Mouse (Mus musculus) kidney, adult 2 months (tissue): ENCODE measurements around the gene Hrct1. TPM values are rescaled to one million over a fixed set of nuclear protein-coding genes. Genes with fewer than 3 reads are reported as not detected.

ENCODE experiments used
- DNase-seq: peaks from one replicate; pipeline ENCODE4 v3.0.0; 2021
- H3K27ac ChIP-seq: fragments of 200-500 bp; 2 replicates; pipeline ENCODE4 v1.5.1; 2012; ENCODE audit warnings: low read depth, low read length, control low read depth, inconsistent platforms; ENCODE audit not compliant: insufficient read depth
- H3K27me3 ChIP-seq: fragments of 200-500 bp; replicated peaks from 2 replicates; pipeline ENCODE4 v1.6.1; 2012; ENCODE audit warnings: mild to moderate bottlenecking, moderate library complexity, low read length, inconsistent platforms; ENCODE audit not compliant: control insufficient read depth, insufficient read depth
- H3K36me3 ChIP-seq: fragments of 200-500 bp; 2 replicates; pipeline ENCODE4 v1.6.1; 2012; ENCODE audit warnings: mild to moderate bottlenecking, moderate library complexity, low read length, inconsistent platforms; ENCODE audit not compliant: control insufficient read depth, insufficient read depth
- H3K4me1 ChIP-seq: fragments of 200-500 bp; 2 replicates; pipeline ENCODE4 v1.6.1; 2011; ENCODE audit warnings: low read length; ENCODE audit not compliant: control insufficient read depth, insufficient read depth
- H3K4me3 ChIP-seq: fragments of 200-500 bp; 2 replicates; pipeline ENCODE4 v1.5.1; 2011; ENCODE audit warnings: mild to moderate bottlenecking, low read depth, low read length, control low read depth; ENCODE audit not compliant: insufficient read depth
- CTCF ChIP-seq: fragments of 200-500 bp; conservative IDR thresholded peaks from 2 replicates; pipeline ENCODE4 v1.5.1; 2011; ENCODE audit warnings: low read depth, mild to moderate bottlenecking, control low read depth, low read length, moderate library complexity, mixed read lengths; ENCODE audit not compliant: insufficient read depth, insufficient read length
- POLR2A ChIP-seq: fragments of 200-500 bp; IDR thresholded peaks from one replicate; pipeline ENCODE4 v1.6.1; 2011; ENCODE audit warnings: low read depth, low read length, control low read depth
- WGBS: fragments of 180-500 bp; shearing (Covaris S2); methylation state at CpG from one replicate; pipeline ENCODE4 v1.1.7; 2018; 5-methylcytosine and 5-hydroxymethylcytosine counted together
- polyA plus RNA-seq: library from polyadenylated mRNA; depleted of rRNA; stranded (reverse); fragments of >200 nt; gene quantifications from 2 replicates; pipeline ENCODE4 v1.2.3, GENCODE M21; 2012; rRNA removed

Gene Hrct1
- polyA plus RNA-seq = 4.8 and 5.1 TPM in 2 replicates

DNA sequence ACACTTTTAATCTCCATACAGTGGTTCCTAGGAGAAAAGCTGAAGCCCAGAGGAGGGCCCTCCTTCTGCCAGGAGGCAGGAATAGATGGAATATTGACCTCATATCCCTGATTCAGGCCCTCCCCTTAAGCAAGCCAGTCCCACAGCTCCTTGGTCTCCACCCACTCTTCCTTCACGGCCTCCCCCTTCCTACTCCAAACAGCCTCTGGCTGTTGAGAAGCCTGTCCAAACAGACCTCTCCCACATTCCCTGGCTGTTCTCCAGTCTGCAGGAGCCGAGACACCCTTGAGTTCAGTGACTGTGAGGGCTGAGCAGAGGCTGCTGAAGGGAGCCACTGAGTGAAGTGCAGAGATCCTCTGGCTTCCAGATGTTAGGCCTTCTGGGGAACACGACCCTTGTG is at the start of gene Hrct1:
Gene Hrct1 (plus strand): TSS at position 194 of the 400 bp plus-strand sequence.
- TF ChIP-seq CTCF (no peak), POLR2A (peak; percentile 60)
- Histone ChIP-seq H3K4me3 (no peak within 1 kb of the TSS), H3K4me1 (peaks cover 3% of the 10 kb centered on the region), H3K27ac (peak within 1 kb of the TSS; percentile 97), H3K27me3 (no peaks in the 10 kb centered on the region), H3K36me3 (no peaks in the 10 kb centered on the region)
- 22% methylated on average over 3 of the region's 3 CpGs for WGBS
- peak; percentile 93 for DNase-seq

DNA sequence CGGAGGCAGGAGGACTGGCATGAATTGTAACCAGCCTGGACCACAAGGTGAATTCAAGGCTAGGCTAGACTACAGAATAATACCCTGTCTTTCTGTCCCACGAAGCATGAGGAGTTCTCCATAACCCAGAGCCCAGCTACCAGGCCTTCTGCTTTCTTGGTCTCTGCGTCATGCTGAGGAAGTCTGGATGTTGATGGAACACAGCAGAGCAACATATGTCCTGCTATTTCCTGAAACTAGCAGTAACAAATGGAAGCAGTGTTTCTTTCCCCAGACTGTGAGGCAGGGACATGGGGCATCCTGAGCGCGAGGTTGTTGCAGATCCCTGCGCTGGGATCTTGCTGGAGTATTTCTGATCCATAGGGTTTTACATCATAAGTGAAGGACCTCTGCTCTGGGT is 48.4 kb upstream of the Hrct1 start:
- TF ChIP-seq POLR2A = no peak
- no peak overlapping the region for H3K4me3 ChIP-seq
- no peak overlapping the region for H3K27ac ChIP-seq
- no peak for DNase-seq
- H3K4me1 ChIP-seq = 0 out of 2 replicates have a peak, but pooled peaks cover 6% of the 10 kb centered on the region
- no peaks in the 10 kb centered on the region for H3K27me3 ChIP-seq
- 92% methylated on average over 6 of the region's 6 CpGs for WGBS
- no peaks in the 10 kb centered on the region for H3K36me3 ChIP-seq

DNA sequence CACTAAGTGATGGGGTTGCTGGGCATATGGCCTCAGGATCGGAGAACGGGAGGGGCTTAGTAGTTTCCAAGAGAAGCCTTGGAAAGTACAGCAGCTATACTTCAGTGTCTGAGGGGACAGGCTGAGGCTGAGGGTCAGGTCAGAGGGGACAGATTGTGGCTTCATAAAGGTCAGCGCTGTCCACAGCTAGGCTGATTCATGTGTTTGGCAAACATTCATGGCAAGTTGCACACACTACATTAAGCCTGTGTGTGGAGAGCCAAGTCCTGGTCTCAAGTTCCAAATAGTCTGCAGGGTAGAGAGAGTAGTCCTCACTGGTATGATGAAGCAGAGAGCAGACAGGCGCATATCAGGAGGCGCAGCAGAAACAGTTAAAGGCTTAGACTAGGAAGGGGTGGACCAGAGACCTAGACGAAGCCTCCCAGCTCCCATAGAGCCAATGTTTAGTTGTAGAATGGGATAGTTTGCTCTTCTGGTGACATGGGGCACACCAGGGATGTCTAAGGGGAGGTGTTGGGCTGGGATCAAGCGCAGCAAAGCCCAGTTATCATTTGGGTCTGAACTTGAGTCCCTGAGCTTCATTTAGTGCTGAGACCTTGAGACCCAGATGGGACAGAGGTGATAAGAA is 47.5 kb upstream of the Hrct1 start:
- Histone ChIP-seq H3K27ac (no peak overlapping the region), H3K36me3 (no peaks in the 10 kb centered on the region), H3K4me3 (no peak overlapping the region), H3K27me3 (no peaks in the 10 kb centered on the region), H3K4me1 (0 out of 2 replicates have a peak, but pooled peaks cover 6% of the 10 kb centered on the region)
- TF ChIP-seq POLR2A (no peak), CTCF (no peak)
- 83% methylated on average over 7 of the region's 7 CpGs for WGBS
- DNase-seq = peak; percentile 61

- Histone ChIP-seq H3K4me1 (no peaks in the 10 kb centered on the region), H3K27me3 (no peaks in the 10 kb centered on the region), H3K36me3 (no peaks in the 10 kb centered on the region), H3K4me3 (no peak overlapping the region), H3K27ac (no peak overlapping the region)
- DNase-seq = no peak
- TF ChIP-seq CTCF (no peak), POLR2A (no peak)
- 93% methylated on average over 17 of the region's 17 CpGs for WGBS
Measured at GRCm38 (mm10) chr4:43690021-43690420, 37.0 kb upstream of the Hrct1 start.

- Histone ChIP-seq H3K27me3 (no peaks in the 10 kb centered on the region), H3K36me3 (no peaks in the 10 kb centered on the region), H3K27ac (no peak overlapping the region), H3K4me1 (peaks cover 2% of the 10 kb centered on the region; the same call in 1 of the 2 replicates), H3K4me3 (no peak overlapping the region)
- TF ChIP-seq CTCF (no peak), POLR2A (no peak)
- no peak for DNase-seq
- WGBS = 84% methylated on average over 5 of the region's 5 CpGs
Measured at GRCm38 (mm10) chr4:43691026-43691425, 36.0 kb upstream of the Hrct1 start.

DNA sequence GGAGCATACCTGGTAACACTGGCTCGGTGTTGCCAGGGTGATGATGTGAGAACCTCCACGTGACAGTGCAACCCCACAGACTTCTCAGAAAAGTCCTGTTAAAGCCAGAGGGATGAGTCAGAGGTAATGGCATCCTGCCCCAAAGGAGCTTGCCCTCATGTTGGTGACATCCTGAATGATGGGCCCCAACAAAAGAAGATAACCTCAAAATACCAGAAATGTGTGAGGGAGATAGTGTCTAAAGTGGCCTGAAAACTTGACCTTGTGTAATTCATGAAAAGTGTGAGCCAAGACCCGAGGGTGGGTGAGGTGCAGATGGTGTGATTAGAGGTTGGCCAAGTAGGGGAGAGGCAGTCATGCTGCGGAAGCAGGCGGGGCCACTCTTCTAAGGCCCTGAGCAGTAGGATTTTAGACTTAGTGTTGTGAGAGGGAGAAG is 33.2 kb upstream of the Hrct1 start:
- Histone ChIP-seq H3K27ac (no peak overlapping the region), H3K27me3 (no peaks in the 10 kb centered on the region), H3K4me3 (no peak overlapping the region), H3K36me3 (no peaks in the 10 kb centered on the region), H3K4me1 (peaks cover 2% of the 10 kb centered on the region; the same call in 1 of the 2 replicates)
- DNase-seq = peak; percentile 34
- WGBS = 70% methylated on average over 5 of the region's 5 CpGs
- TF ChIP-seq CTCF (no peak), POLR2A (no peak)

GRCm38 (mm10) chr4:43694439-43695248 is 32.3 kb upstream of the Hrct1 start:
- H3K36me3 ChIP-seq = no peaks in the 10 kb centered on the region
- peaks cover 2% of the 10 kb centered on the region; the same call in 1 of the 2 replicates for H3K4me1 ChIP-seq
- TF ChIP-seq POLR2A = no peak
- TF ChIP-seq CTCF = no peak
- no peak for DNase-seq
- H3K4me3 ChIP-seq = no peak overlapping the region
- 89% methylated on average over 1 of the region's 1 CpGs for WGBS
- no peak overlapping the region for H3K27ac ChIP-seq
- H3K27me3 ChIP-seq = no peaks in the 10 kb centered on the region
